In the genomic region with DNA sequence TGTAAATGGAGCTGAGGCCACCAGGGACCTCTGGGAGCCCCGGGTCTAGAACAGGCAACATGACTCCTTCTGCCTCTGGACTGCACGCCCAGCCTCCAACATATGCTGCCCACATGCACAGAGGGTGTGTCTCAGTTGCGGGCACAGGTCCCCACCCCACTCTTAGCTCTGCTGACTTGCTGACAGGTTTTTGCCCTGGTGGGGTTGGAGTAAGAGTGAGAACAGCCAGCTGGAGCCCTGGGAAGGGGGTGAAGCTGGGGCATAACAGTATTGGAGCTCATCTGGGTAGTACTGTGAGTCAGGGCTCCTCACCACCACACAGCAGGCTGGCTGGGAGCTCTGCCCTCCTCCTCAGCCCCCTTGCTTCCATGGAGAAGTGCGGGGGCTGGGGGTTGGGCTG, we compare ENCODE assay signal across 14 mouse cellular contexts.
DNase-seq lines count a peak whose midpoint lies in the region; ATAC-seq lines count a peak whose summit lies in the region.
"Had no signal": no experiment of that assay in that cellular context is flagged by ENCODE, and none has a peak within 500 bp of the region (broad histone marks: within the 10 kb centered on the region; RNA-seq: fewer than 3 reads in every experiment).

No protein-coding gene starts in this region.

- H3K4me1 ChIP-seq in heart, embryonic 12.5 days (replicated peaks): peaks cover 7% of the 10 kb centered on the region; the same call in 1 of the 2 replicates
- H3K4me1 ChIP-seq in heart, embryonic 11.5 days (ENCODE audit: control insufficient read depth, insufficient read depth, low read length): peaks cover 7% of the 10 kb centered on the region; the same call in 1 of the 2 replicates
- H3K4me1 ChIP-seq in liver, embryonic 15.5 days (replicated peaks): peaks cover 12% of the 10 kb centered on the region; the same call in 1 of the 2 replicates

- 71% methylated on average over 4 of the region's 4 CpGs for WGBS in heart, embryonic 12.5 days
- 65% methylated on average over 4 of the region's 4 CpGs for WGBS in heart, embryonic 11.5 days (ENCODE audit: insufficient replicate concordance)
- 50% methylated on average over 4 of the region's 4 CpGs for WGBS in liver, embryonic 15.5 days (ENCODE audit: insufficient replicate concordance)

- peaks cover 4% of the 10 kb centered on the region; the same call in 1 of the 2 replicates for H3K9me3 ChIP-seq in heart, embryonic 12.5 days (replicated peaks)
- no peaks in the 10 kb centered on the region for H3K9me3 ChIP-seq in heart, embryonic 11.5 days (replicated peaks; ENCODE audit: control insufficient read depth, low read length)
- no peaks in the 10 kb centered on the region for H3K9me3 ChIP-seq in liver, embryonic 15.5 days (replicated peaks)

- DNase-seq in 3134 (ENCODE audit: extremely low read depth, insufficient read length, low spot score): peak; percentile 57
- DNase-seq in brain, adult 2 months (ENCODE audit: low read depth, low spot score): peak; percentile 68
- no peak for DNase-seq in kidney, adult 8-10 months
- DNase-seq in urinary bladder, postnatal 36 days (ENCODE audit: low spot score in 2 of 2): no peak
- DNase-seq in kidney, postnatal 4 days: no peak
- DNase-seq: adrenal gland, postnatal 36 days; cerebellum, adult 8-10 months; kidney, adult 2 months; layer of hippocampus, postnatal 36 days; lung, embryonic 14.5 days; thymus, adult 2 months had no signal

- no peak overlapping the region for H3K4me3 ChIP-seq in heart, embryonic 12.5 days
- H3K4me3 ChIP-seq in heart, embryonic 11.5 days (ENCODE audit: low read depth, low read length): no peak overlapping the region
- no peak overlapping the region for H3K4me3 ChIP-seq in liver, embryonic 15.5 days (replicated peaks)

- H3K4me2 ChIP-seq in heart, embryonic 12.5 days: no peak overlapping the region
- no peak overlapping the region for H3K4me2 ChIP-seq in heart, embryonic 11.5 days
- no peak overlapping the region for H3K4me2 ChIP-seq in liver, embryonic 15.5 days
- H3K4me2 ChIP-seq: lung, embryonic 14.5 days had no signal

- H3K9ac ChIP-seq in heart, embryonic 12.5 days: no peak overlapping the region
- no peak overlapping the region for H3K9ac ChIP-seq in heart, embryonic 11.5 days (ENCODE audit: low read depth, low read length)
- H3K9ac ChIP-seq in liver, embryonic 15.5 days: no peak overlapping the region
- H3K9ac ChIP-seq: lung, embryonic 14.5 days had no signal

- H3K27ac ChIP-seq in heart, embryonic 12.5 days (ENCODE audit: poor library complexity, severe bottlenecking): no peak overlapping the region
- H3K27ac ChIP-seq in heart, embryonic 11.5 days (ENCODE audit: low read depth, low read length): no peak overlapping the region
- H3K27ac ChIP-seq in liver, embryonic 15.5 days (replicated peaks): no peak overlapping the region

- H3K27me3 ChIP-seq in heart, embryonic 12.5 days (replicated peaks): no peaks in the 10 kb centered on the region
- no peaks in the 10 kb centered on the region for H3K27me3 ChIP-seq in heart, embryonic 11.5 days (ENCODE audit: control insufficient read depth, insufficient read depth, low read length)
- no peaks in the 10 kb centered on the region for H3K27me3 ChIP-seq in liver, embryonic 15.5 days

- no peaks in the 10 kb centered on the region for H3K36me3 ChIP-seq in heart, embryonic 12.5 days
- no peaks in the 10 kb centered on the region for H3K36me3 ChIP-seq in heart, embryonic 11.5 days (ENCODE audit: control insufficient read depth, insufficient read depth, low read length)
- H3K36me3 ChIP-seq in liver, embryonic 15.5 days (replicated peaks): no peaks in the 10 kb centered on the region

- 0 out of 2 replicates have a peak, but pooled peaks have one; percentile 43 for ATAC-seq in heart, embryonic 12.5 days (ENCODE audit: insufficient number of reproducible peaks, low FRiP score)
- no peak for ATAC-seq in heart, embryonic 11.5 days (replicated peaks; ENCODE audit: insufficient number of reproducible peaks, low FRiP score, low TSS enrichment)
- 0 out of 2 replicates have a peak, but pooled peaks have one; percentile 20 for ATAC-seq in liver, embryonic 15.5 days (ENCODE audit: insufficient read depth)

Comparison
In these comparisons a context has a peak if more than half of its experiments do, and no peak if none do; other contexts are left out.
1. DNase-seq: peak in 3134 (single experiment) and brain, adult 2 months (single experiment); none in kidney, adult 8-10 months (0 of 2), urinary bladder, postnatal 36 days (0 of 2) and kidney, postnatal 4 days (0 of 2).